Mouse (Mus musculus): ENCODE measurements around the gene Marveld3. TPM values are rescaled to one million over a fixed set of nuclear protein-coding genes. Genes with fewer than 3 reads are reported as not detected.

Gene Marveld3
- polyA plus RNA-seq, 1 experiment from 2014 or later, result 10.4 TPM

DNA sequence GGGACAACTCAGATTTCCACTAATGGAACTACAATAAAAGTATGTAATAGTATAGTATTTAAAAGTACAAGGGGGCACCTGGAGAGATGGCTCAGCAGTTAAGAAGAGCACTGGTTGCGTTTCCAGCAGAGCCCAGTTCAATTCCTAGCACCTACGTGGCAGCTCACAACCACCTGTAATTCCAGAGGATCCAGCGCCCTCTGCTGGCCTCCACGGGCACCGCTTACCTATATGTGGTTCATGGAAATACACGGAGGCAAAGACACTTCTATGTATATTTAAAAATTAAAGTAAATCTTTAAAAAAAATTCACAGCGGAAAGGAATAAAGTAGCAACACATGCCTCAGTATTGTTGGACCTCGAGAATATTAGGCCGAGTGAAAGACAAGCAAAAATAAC, 41.0 kb upstream of the Marveld3 start:
- peak; percentile 65 for TF ChIP-seq CTCF (IDR thresholded peaks at IDR 0.05)
- TF ChIP-seq EP300 (IDR thresholded peaks at IDR 0.05), result no peak
- no peak for ATAC-seq
- Histone ChIP-seq H3K36me3 (ENCODE audit: insufficient read depth, low read length) (no peaks in the 10 kb centered on the region), H3K27me3 (replicated peaks; ENCODE audit: insufficient read depth, low read length) (no peaks in the 10 kb centered on the region), H3K9me3 (ENCODE audit: low read length) (no peaks in the 10 kb centered on the region), H3K9ac (replicated peaks; ENCODE audit: low read depth) (no peak overlapping the region), H3K4me2 (replicated peaks; ENCODE audit: low read depth, low read length) (no peak overlapping the region), H3K4me3 (ENCODE audit: low read depth, low read length) (no peak overlapping the region), H3K27ac (ENCODE audit: low read length) (no peak overlapping the region), H3K4me1 (ENCODE audit: insufficient read depth, low read depth, low read length) (no peaks in the 10 kb centered on the region)
- peak; percentile 24 for DNase-seq (ENCODE audit: low spot score)
- WGBS, result 41% methylated on average over 9 of the region's 9 CpGs

DNA sequence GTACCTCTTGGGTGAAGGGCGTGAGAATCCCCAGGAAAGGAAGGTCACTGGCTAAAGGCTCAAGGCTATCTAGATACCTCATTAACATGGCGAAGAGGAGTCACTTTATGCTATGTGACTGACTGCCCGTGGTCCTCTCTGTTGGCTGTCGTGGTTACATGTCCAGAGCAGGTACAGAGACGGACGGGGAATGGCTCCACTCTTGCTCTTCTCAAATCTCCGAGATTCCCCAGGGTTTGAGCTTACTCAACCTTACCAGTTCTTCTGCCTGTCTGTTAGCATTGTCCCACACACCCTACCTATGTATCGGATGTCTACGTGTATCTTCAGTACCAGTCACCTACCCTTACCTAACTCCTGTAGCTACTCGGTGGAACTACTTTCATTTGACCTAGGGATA, 38.0 kb upstream of the Marveld3 start:
- no peak overlapping the region for H3K4me3 ChIP-seq (ENCODE audit: low read depth, low read length)
- H3K27ac ChIP-seq (ENCODE audit: low read length), result no peak overlapping the region
- H3K36me3 ChIP-seq (ENCODE audit: insufficient read depth, low read length), result no peaks in the 10 kb centered on the region
- H3K4me1 ChIP-seq (ENCODE audit: insufficient read depth, low read depth, low read length), result no peaks in the 10 kb centered on the region
- H3K9me3 ChIP-seq (ENCODE audit: low read length), result no peaks in the 10 kb centered on the region
- ATAC-seq, result no peak
- no peak for DNase-seq (ENCODE audit: low spot score)
- no peak overlapping the region for H3K4me2 ChIP-seq (replicated peaks; ENCODE audit: low read depth, low read length)
- no peak overlapping the region for H3K9ac ChIP-seq (replicated peaks; ENCODE audit: low read depth)
- TF ChIP-seq CTCF (IDR thresholded peaks at IDR 0.05) (no peak), EP300 (IDR thresholded peaks at IDR 0.05) (no peak)
- H3K27me3 ChIP-seq (replicated peaks; ENCODE audit: insufficient read depth, low read length), result no peaks in the 10 kb centered on the region
- 74% methylated on average over 10 of the region's 10 CpGs for WGBS

- no peaks in the 10 kb centered on the region for H3K9me3 ChIP-seq (ENCODE audit: low read length)
- no peak overlapping the region for H3K27ac ChIP-seq (ENCODE audit: low read length)
- WGBS, result 77% methylated on average over 7 of the region's 7 CpGs
- no peaks in the 10 kb centered on the region for H3K36me3 ChIP-seq (ENCODE audit: insufficient read depth, low read length)
- H3K27me3 ChIP-seq (replicated peaks; ENCODE audit: insufficient read depth, low read length), result no peaks in the 10 kb centered on the region
- H3K4me3 ChIP-seq (ENCODE audit: low read depth, low read length), result no peak overlapping the region
- ATAC-seq (no peak), DNase-seq (ENCODE audit: low spot score) (no peak)
- H3K4me1 ChIP-seq (ENCODE audit: insufficient read depth, low read depth, low read length), result no peaks in the 10 kb centered on the region
- no peak overlapping the region for H3K9ac ChIP-seq (replicated peaks; ENCODE audit: low read depth)
- H3K4me2 ChIP-seq (replicated peaks; ENCODE audit: low read depth, low read length), result no peak overlapping the region
- no peak for TF ChIP-seq CTCF (IDR thresholded peaks at IDR 0.05)
- no peak for TF ChIP-seq EP300 (IDR thresholded peaks at IDR 0.05)
Measured at GRCm38 (mm10) chr8:109998066-109998465, 36.1 kb upstream of the Marveld3 start.

DNA sequence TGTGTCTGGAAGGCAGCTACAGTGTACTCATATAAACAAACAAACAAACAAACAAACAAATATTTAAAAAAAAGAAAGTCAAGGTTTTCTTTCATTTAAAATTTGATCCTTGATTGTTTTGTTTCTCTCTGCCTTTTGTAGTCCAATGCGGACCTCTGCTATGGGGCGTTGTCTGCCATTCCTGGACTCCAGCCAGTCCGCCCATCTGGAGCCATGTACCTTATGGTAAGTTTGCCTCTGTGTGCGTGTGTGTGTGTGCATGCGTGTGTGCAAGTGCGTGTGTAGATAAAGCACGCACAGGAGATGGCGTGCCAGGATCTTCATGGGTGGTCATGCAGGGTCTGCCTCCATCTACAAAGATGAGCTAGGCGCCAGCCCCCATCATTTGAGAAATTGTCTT, 35.4 kb upstream of the Marveld3 start:
- WGBS, result 88% methylated on average over 9 of the region's 9 CpGs
- H3K27ac ChIP-seq (ENCODE audit: low read length), result no peak overlapping the region

DNA sequence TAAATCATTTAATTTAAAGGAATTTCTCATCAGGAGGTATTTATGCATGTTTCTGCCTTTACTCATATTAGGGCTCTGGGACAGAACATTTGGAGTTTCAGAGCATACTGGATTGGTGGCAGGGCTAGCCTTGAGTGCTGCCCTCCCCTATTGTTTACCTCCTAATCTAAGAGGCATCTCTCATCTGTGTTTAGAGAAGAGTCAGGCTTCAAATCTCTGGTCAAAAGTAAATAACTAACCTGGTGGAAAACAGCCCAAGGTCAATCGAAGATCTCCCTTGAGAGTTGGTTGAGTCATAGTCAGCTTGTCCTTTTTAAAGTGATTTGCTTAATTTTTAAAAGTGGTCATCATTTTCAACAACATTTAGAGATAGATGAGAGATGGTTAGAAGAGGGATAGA, 30.9 kb upstream of the Marveld3 start:
- Histone ChIP-seq H3K27me3 (replicated peaks; ENCODE audit: insufficient read depth, low read length) (no peaks in the 10 kb centered on the region), H3K9me3 (ENCODE audit: low read length) (no peaks in the 10 kb centered on the region), H3K4me3 (ENCODE audit: low read depth, low read length) (no peak overlapping the region), H3K4me1 (ENCODE audit: insufficient read depth, low read depth, low read length) (no peaks in the 10 kb centered on the region), H3K27ac (ENCODE audit: low read length) (no peak overlapping the region), H3K4me2 (replicated peaks; ENCODE audit: low read depth, low read length) (no peak overlapping the region), H3K36me3 (ENCODE audit: insufficient read depth, low read length) (no peaks in the 10 kb centered on the region), H3K9ac (replicated peaks; ENCODE audit: low read depth) (no peak overlapping the region)
- WGBS, result 56% methylated on average over 1 of the region's 1 CpGs
- ATAC-seq (no peak), DNase-seq (ENCODE audit: low spot score) (no peak)
- no peak for TF ChIP-seq CTCF (IDR thresholded peaks at IDR 0.05)
- TF ChIP-seq EP300 (IDR thresholded peaks at IDR 0.05), result no peak

More for the DNA sequence above, 35.4 kb upstream of the Marveld3 start:
- H3K4me2 ChIP-seq (replicated peaks; ENCODE audit: low read depth, low read length), result no peak overlapping the region
- no peaks in the 10 kb centered on the region for H3K4me1 ChIP-seq (ENCODE audit: insufficient read depth, low read depth, low read length)
- ATAC-seq (no peak), DNase-seq (ENCODE audit: low spot score) (no peak)
- H3K9me3 ChIP-seq (ENCODE audit: low read length), result no peaks in the 10 kb centered on the region
- H3K9ac ChIP-seq (replicated peaks; ENCODE audit: low read depth), result no peak overlapping the region
- no peaks in the 10 kb centered on the region for H3K36me3 ChIP-seq (ENCODE audit: insufficient read depth, low read length)
- TF ChIP-seq CTCF (IDR thresholded peaks at IDR 0.05) (no peak), EP300 (IDR thresholded peaks at IDR 0.05) (no peak)
- H3K4me3 ChIP-seq (ENCODE audit: low read depth, low read length), result no peak overlapping the region
- H3K27me3 ChIP-seq (replicated peaks; ENCODE audit: insufficient read depth, low read length), result no peaks in the 10 kb centered on the region

- WGBS, result 72% methylated on average over 5 of the region's 5 CpGs
- DNase-seq (ENCODE audit: low spot score) (no peak), ATAC-seq (no peak)
- Histone ChIP-seq H3K9me3 (ENCODE audit: low read length) (no peaks in the 10 kb centered on the region), H3K4me3 (ENCODE audit: low read depth, low read length) (no peak overlapping the region), H3K9ac (replicated peaks; ENCODE audit: low read depth) (no peak overlapping the region), H3K27me3 (replicated peaks; ENCODE audit: insufficient read depth, low read length) (no peaks in the 10 kb centered on the region), H3K4me2 (replicated peaks; ENCODE audit: low read depth, low read length) (no peak overlapping the region), H3K4me1 (ENCODE audit: insufficient read depth, low read depth, low read length) (no peaks in the 10 kb centered on the region), H3K27ac (ENCODE audit: low read length) (no peak overlapping the region), H3K36me3 (ENCODE audit: insufficient read depth, low read length) (no peaks in the 10 kb centered on the region)
- TF ChIP-seq CTCF (IDR thresholded peaks at IDR 0.05) (no peak), EP300 (IDR thresholded peaks at IDR 0.05) (no peak)
Measured at GRCm38 (mm10) chr8:109992166-109992565, 30.2 kb upstream of the Marveld3 start.

GRCm38 (mm10) chr8:109990224-109990623, 28.2 kb upstream of the Marveld3 start, which contains the start of gene Tat:
Gene Tat, plus strand, starts transcription at chr8:109990437.
- no peak for ATAC-seq
- WGBS, result 77% methylated on average over 8 of the region's 8 CpGs

More at GRCm38 (mm10) chr8:109990224-109990623, 28.2 kb upstream of the Marveld3 start, which contains the start of gene Tat:
- Histone ChIP-seq H3K9ac (replicated peaks; ENCODE audit: low read depth) (no peak within 1 kb of the TSS), H3K27ac (ENCODE audit: low read length) (no peak within 1 kb of the TSS), H3K4me2 (replicated peaks; ENCODE audit: low read depth, low read length) (no peak within 1 kb of the TSS), H3K4me3 (ENCODE audit: low read depth, low read length) (no peak within 1 kb of the TSS), H3K9me3 (ENCODE audit: low read length) (no peaks in the 10 kb centered on the region), H3K36me3 (ENCODE audit: insufficient read depth, low read length) (no peaks in the 10 kb centered on the region), H3K4me1 (ENCODE audit: insufficient read depth, low read depth, low read length) (no peaks in the 10 kb centered on the region), H3K27me3 (replicated peaks; ENCODE audit: insufficient read depth, low read length) (no peaks in the 10 kb centered on the region)
- no peak for TF ChIP-seq CTCF (IDR thresholded peaks at IDR 0.05)
- TF ChIP-seq EP300 (IDR thresholded peaks at IDR 0.05), result no peak
- no peak for DNase-seq (ENCODE audit: low spot score)
